Mouse (Mus musculus) cerebellum, postnatal 36 days (tissue): Measurements from ENCODE around the gene Zfhx3.

Source experiments
- DNase-seq, 2 experiments: peaks; one replicate each; pipeline ENCODE4 v3.0.0; 2021 to 2022; ENCODE audit warnings: mixed read lengths in 2 of 2

Zfhx3 gene

DNA sequence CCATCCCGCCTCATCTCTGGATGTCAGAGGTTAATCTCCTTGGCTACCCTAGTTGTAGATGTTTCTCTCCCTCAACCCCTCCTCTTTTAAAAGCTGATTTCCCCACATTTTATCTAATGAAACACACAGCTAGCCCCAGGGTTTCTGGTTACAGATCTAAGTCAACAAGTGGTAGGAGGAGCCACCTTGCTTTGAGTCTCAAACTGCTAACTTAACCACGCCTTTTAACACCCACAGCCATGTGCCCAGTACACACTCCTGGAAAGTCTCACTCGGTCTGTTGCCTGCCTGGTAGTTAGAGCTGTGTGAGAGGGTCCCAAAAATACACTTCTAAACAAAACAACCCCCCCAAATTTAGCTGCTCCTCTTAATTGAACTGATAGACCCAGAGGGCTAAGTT is 877.4 kb downstream of the Zfhx3 start:
- DNase-seq, result no peak

DNA sequence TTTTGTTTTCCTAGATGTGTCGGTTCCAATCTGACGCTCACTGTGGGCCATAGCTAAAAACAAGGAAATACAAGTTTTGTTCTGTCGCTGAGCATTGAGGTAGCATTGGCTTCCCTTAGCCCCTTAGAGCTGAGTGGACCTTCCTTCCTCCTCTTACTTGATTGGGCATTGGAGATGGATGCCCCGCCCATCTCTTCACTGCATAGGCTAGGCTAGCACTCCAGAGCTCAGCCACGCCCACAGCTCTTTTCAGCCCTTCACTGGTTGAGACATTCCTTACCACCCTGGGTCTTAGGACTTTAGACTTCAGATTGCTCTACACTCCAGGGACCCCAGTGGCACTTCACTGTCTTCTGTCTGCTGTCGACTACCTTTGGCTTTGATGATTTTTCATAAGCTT is 878.2 kb downstream of the Zfhx3 start:
- DNase-seq, result no peak

DNA sequence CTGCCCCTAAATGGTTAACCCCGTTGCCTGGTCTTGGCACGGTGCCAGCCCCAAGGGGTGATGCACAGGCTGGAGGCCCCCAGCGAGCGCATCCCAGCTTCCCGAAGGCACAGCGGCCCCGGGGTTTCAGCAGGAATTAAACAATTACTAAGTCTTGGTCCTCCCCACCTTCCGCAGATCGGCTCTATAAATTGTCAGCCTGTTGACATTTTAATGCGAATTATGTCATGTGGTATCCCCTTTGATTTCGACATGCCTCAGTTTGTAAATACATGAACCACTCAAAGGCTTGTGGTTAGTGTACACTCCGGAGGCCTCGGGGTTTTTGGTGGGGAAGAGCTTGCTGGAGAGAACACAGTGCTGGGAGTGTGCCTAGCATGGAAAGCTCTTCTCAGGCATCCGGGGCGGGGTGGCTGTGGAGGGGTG is 880.4 kb downstream of the Zfhx3 start:
- DNase-seq, result no peak

DNA sequence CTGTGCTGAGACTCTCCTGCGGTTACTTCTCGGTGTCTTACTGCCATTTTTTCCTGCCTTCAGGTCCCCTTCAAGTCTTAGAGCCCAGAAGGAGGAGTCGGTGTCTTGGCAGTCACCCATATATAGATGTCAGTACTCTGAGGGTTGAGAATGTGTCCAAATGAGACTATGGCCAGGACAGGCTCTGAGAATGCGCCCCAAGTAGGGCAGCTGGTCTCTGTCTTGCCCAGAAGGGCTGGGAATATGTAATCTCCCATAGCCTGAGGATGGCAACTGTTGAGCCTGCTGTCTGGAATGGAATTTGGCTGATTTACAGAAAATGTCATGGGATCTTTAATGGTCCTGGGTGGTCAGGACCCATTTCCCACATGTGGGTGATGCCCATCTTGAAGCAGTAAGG is 881.6 kb downstream of the Zfhx3 start:
- DNase-seq, result no peak

DNA sequence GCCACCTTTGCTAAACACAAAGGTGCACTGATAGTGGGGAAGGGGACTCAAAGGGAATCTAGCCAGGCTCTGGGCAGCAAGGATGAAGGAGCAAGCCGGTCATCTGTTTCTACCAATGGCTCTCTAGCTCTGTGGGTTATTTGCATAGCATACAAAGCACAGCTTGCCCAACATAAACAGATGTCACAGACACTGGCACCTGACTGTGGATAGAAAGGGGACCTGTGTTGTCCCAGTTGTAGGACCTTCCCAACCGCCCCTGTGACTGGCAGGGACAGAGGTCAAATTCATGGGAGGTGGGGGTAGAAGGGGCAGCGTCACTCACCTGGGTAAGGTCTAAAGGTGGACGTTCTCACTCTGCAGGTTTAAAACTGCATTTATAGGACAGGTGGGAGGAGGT is 884.0 kb downstream of the Zfhx3 start:
- no peak for DNase-seq

DNA sequence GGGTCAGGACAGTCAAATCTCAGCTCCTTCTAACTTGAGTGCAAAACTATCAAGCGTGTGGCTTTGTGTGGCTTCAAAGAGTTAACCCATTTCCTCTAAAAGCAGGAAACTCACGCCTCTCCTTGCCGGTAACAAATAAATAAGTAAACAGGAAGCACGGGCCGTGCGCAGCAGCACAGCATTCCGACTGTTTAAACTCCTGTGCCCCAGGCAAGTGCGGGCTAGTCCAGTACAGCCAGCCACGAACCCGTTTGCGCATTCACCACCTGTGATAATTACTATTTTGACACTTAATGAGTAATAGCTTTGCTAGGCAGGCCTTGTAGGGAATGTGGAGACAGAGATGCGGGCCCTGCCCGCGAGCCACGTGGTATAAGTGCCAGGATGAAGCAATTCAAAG is 885.0 kb downstream of the Zfhx3 start:
- DNase-seq, result no peak

DNA sequence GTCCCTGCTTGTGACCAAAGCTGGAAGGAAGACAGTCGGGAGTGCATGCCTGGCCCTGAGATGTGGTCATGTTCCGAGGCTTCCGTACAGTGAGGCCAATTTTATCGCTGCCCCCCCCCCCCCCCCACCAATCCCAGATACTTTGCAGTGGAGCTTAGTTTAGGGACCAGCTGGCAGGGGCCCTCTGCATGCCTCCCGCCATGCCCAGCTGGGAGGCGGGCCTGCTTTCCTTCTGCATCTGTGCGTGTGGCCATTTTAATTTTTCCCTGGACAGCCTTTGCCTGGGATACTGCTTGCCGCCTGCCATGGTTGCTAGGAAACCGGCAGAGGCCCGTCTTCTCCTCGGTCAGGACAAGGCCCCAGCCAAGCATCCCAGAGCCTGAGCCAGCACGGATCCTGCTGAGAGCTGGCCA is 886.9 kb downstream of the Zfhx3 start:
- DNase-seq, result peak; percentile 18 to 21

DNA sequence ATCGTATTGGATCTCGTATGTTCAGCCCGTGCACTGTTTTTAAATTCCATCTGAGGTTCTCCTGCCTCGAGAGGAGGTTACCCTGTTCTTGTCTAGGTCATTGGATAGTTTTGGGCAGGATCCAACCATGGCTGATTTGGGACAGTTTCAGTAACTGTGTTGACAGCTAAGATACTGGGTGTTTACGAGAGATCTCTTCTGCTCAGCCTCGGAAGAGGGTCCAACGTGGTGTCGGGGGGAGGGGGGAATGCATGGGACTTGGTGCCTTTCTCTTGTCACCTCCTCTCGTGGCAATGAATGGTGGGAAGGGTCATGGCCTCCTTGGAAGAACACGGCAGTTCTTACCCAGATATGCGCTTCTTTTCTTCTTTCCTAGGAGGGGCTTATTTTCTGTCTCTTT is 892.7 kb downstream of the Zfhx3 start:
- DNase-seq, result no peak

DNA sequence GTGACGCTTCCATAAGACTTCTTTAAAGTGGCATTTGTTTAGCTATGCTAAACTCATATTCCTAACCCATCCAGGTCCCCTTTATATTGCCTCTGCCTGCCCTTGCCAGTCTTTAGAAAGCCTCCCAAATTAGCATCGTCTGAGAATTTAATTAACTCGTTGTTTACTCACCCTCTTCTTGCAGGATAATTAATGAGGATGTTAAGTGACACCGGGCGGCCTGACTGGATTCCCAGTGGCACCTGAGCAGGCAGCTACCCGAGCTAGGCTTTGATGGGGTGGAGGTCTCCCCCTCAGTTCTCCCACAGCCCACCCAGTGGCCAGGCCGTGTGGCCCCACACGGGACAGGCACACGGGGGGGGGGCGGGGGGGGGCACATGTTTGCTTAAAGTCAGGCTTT is 895.3 kb downstream of the Zfhx3 start:
- no peak for DNase-seq

DNA sequence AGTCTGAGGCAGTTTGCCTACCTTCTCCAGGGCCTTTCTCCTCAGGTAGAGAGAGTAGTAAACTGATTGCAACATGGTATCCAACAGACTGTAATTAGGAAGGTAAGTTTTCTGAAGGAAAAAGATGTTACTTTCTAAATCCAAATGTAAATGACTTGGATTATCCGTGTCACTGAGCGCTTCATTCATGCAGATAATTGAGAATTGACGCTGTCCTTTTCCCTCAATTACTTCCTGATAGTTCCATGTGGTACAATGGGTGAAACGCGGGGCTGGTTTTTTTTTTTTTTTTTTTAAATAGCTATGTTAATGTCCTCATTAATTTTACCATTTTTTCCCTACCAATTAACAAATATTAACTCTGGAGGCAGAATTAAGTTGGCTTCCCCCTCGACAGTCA is 896.3 kb downstream of the Zfhx3 start:
- no peak for DNase-seq

DNA sequence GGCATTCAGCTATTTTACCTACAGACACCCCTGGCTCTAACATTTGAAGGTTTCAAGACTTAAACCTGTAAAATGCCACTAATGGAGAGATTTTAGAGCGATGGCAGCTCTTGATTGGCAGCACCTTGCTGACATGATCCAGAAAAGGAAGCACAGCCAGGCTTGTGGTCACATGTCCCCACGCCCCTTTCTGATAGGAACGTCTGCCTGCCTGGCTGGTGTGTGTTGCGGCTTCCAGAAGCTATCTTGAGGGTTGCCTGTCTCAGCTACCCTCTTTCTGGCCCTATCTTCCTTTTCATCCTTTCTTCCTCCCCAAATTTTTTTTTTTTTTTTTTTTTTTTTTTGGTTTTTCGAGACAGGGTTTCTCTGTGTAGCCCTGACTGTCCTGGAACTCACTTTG is 899.9 kb downstream of the Zfhx3 start:
- DNase-seq, result no peak

DNA sequence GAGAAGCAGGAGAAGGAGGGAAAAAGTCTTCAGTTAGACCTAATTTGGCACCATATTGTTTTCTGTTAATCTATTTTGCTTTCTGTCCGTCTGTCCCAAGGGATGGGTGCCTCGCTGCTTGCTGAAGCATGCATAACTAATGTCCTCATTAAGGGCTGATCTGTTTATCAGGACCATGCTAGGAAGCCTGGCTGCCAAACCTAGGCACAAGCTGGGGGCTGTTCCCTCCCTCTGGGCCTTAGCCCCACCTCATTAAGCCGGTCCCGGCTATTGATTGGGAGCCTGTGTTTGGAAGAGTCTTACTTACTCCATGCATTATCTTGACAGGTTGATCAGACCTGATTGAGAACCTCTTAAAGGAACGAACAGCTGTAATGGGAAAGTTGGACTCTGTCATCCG is 903.7 kb downstream of the Zfhx3 start:
- DNase-seq, result no peak

DNA sequence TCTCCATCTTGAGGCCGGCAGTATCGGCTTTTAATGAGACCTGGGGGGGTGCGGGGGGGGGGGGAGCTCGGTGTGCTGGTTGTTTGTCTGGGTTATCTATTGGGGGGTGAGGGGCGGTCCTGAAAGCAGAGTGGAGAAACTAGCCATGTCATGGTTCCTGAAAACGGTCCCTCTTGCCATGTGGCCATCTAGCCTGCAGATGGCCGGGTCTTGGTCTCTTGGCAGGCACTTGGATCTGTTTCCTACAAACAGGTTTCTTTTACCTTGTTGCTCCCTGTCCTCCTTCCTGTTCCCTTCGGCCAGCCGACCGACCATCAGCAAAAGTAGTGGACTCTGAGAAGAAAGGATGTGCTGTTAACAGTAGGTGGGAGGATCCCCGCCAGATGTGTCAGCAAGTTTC is 904.4 kb downstream of the Zfhx3 start:
- DNase-seq, result no peak

DNA sequence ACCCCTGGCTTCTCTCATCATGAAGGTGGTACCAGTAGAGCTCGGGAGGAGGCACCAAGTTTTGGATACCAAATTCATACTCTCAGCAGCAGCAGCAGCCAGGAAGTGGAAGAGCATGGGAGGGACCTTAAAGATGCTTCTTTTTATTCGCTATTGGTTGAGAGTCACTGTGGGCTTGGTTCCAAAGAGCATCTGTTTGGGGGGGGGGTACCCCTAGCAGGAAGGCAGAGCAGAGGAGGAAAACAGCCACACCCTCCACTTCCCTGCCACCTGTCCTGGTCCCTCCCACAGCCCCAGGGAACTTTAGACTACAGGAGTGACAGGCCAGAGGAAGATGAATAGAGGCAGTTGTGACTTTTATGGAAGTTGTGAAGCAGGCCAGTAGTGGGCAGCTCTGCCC is 904.9 kb downstream of the Zfhx3 start:
- DNase-seq, result no peak

DNA sequence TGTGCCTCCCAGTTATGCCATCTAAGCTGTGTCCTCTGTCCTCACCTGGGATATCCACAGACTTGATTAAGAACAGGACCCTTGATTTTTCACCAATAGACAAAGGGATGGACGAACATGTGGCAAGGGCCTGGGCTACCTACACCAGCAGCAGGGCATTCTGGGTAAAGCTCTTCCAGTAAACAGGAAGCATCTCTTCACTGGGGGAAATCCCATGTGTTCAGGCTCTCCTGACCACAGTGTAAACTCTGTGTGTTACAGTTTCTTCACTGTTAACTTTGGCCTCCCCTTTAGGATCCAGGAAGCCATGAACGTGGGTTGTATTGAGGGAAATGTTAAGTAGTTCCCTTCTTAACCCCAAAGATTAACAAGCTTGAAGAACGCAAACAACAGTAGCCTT is 906.0 kb downstream of the Zfhx3 start:
- no peak for DNase-seq

DNA sequence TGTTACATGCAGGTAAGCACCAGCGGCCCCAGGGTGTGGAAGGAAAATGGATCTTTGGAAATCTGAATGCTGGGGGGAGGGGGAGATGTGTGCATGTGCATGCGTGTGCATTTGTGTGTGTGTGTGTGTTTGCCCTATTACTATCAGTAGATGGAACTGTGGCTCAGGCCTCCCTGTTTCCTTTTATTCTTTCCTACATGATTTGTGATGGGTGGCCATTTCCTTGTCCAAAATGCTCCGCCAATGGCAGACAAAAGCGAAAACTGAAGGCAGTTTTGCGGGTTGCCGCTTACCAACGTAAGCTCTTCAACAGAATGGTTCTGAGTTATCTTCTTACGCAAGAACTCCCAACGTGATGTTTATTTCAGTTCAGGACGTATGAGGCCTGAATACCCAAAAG is 910.6 kb downstream of the Zfhx3 start:
- DNase-seq, result no peak

DNA sequence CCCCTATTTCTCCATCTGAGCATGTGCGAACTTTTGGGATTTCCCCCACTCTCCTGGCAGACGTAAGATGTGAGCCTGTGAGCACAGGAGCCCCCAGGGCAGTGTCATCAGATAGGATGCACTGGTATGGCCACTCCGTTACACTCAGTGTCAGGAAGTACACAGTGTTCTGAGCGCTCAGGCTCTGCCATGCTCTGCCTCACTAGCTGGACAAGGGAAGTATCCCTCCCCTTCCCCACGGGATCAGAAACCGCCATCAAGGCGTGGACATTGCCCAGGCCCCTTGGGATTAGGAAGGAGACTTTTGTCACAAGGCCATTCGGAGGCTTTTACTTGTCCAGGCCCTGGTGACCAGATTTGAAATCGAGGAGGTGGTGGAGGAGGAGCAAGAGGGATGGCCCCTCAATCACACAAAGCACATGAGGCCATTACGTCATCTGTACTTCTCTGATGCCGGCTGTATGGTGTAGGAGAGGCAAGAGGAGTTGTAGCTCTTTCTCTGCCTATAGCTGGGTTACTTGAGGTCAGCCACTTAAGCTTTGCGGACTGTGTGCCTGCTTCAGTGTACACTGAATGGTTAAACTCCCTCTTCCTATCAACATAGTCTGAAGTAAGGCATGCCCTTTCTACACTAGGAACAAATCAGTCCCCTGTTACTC is 912.1 kb downstream of the Zfhx3 start:
- DNase-seq, result no peak

DNA sequence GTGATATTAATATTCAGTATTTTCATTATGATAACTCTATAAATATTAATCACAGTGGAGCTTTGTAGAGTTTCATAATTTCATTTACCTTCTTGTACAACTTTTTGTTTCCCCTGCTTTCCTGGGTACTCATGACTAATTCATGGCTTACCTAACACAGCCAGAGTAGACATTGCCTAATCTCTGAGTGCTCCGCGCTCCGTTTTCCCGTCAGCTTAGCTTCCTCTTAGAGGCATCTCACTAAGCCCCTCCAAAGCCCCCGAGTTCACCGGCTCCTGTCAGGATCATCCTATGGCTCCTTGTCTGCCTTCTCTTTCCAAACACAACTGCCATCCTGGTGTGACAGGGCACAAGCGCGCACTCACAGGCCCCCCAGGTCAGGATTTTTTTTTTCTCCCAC is 916.6 kb downstream of the Zfhx3 start:
- no peak for DNase-seq

DNA sequence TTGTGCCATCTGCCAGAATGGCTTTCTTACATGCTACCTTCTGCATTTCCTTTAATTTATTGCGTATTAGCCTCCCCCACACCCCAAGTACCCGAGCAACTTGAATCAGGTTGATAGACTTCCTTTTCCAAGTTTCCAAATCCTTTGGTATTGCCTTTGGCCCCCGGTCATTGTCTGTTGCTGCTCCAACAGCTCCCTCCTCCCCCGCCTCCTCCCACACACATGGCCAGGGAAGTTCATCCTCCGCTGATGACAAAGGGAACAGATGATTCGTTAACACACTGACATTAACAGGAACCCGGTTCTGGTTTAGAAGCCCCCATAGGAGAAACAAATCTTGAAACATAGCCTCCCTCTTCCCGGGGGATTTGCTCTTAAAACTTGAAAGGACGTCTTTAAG is 917.5 kb downstream of the Zfhx3 start:
- no peak for DNase-seq

DNA sequence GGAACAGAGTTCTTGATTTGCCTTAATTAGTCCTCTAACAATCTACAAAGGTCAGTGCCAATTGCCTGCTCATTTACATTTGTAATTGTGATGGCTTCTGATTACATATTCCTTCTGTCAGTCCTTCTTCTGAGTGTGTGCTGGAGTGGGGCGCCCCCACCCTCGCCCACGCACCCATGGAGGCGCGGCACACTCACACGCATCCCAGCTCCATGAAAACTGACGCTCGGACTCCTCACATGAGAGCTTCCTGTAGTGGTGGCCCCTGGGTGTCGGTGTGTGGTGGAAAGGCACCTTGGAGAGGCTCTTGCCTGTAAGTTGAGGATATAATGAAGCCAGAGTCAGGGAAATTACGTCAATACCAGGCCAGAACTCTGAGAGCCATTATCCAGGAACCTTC is 921.0 kb downstream of the Zfhx3 start:
- no peak for DNase-seq

DNA sequence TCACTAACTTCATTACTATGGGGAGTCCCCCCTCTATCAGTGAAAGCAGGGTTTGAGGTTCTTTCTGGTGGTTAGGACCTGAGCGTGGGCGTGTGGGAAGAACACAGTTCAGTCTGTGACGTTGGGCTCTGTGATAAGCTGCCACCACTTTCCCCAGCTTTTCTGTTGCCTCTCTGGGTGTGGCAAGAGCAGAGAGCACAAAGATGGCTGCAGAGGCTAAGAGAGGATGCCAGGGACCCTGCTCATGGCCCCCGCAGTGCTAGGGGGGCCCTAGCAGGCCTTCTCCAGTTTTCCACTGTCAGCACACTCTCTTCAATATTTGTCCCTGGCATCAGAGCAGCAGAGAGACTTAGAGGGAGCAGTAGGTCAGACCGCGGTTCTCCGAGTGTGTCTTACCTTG is 924.0 kb downstream of the Zfhx3 start:
- no peak for DNase-seq

DNA sequence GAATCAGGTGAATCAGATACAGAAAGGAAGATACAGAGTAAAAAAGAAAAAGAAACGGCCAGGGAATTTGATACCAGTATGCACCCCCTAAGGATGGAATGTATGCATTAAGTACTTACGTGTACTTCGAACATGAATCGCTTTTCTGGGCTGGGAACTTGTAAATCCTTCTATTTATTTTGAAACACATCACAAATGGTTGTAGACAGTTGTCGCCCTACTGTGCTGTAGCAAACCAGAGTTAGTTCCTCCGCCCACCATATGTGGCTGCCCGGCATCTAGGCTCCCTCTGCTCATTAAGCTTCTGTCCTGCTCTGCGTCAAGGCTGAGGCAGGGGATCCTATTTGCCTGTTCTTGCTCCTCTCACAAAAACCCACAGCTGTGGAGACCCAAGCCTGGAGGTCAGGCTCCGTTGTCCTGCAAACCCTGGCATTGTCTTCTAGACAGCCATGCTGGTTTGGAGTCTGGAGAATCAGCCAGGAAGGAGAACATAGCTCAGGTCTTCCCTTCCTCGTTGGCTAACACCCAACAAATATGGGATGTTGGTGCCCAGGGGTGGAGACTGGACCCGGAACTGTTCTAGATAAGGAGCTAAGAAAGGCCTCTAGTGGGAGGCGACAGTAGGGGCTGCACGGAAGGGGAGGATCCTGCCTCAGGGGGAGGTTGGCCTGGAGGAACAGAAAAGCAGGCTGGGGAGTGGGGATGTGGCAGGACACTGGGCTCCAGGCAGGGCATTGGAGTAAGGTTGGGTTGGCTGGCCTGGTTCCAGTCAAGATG is 925.2 kb downstream of the Zfhx3 start:
- DNase-seq, result no peak

DNA sequence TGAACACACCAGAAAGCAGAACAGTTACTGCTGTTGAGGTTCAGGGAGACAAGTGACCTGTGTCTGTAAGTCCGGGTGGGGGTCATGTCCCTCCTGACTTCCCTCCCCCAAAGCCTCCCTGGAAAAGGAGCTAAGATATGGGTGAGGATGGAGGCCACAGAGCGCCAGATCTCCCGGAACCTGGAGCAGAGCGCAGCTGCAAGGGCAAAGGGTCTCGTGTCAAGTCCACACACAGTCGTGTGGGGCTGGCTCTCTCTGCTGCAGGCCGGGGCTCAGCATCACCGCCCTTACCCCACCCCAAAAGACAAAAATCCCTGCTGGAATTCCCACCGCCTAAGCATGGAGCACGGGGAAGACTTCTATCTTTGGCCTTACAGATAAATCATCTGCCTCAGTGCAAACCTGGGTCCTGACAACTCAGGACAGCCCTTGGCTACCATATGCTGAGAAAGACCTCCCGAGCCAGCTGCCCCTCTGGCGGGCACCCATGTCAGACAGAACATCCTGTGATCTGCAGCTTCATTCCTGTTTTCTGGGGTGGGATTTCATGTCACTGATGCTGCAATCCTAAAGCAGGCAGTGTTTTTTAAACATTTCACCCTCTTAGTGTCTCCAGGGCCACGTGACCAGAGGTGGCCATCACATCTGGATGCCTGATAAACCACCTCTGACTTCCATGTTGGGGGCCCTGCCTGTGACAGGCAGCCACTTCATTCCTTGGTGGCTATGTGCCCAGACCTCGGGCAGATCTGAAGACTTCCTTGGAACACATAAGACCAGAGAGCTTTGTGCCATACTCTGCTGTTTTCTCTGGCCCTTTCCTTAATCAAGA is 926.0 kb downstream of the Zfhx3 start:
- DNase-seq, result no peak

DNA sequence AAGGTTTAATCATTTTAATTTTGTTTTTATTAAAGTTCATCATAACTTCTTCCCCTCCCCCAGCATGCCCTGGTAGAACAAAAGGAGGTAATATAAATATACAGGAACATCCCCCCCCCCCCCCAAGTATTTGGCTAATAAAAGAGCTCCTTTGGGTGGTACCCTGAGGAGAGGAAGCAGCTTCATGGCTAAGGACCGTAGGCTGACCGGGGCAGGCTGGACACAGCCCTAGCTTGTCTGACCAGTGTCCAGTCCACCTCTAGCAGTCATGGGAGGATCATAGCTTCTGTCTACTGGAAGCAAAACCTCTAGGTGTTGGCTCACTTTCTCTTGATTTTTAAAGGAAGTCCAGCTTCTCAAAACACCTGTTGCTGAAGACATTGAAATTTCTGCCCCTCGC is 927.0 kb downstream of the Zfhx3 start:
- no peak for DNase-seq
